ENCODE assay signal across 8 mouse cellular contexts in genomic region chr14:16379917-16380570, GRCm38 (mm10). TPM values are rescaled to one million over a fixed set of nuclear protein-coding genes. Genes with fewer than 3 reads are reported as not detected.
DNase-seq lines count a peak whose midpoint lies in the region; ATAC-seq and TF ChIP-seq lines count a peak whose summit lies in the region.

No protein-coding gene starts in this region.

- H3K4me1 ChIP-seq in cortical plate, adult 2 months (ENCODE audit: control insufficient read depth, insufficient read depth, low read length) = peaks cover 3% of the 10 kb centered on the region; the same call in 1 of the 2 replicates
- H3K4me1 ChIP-seq in heart, adult 2 months (ENCODE audit: control insufficient read depth, insufficient read depth, low read length) = peaks cover 3% of the 10 kb centered on the region
- H3K4me1 ChIP-seq in limb, embryonic 13.5 days = peaks cover 14% of the 10 kb centered on the region

- TF ChIP-seq POLR2A in cortical plate, adult 2 months (IDR thresholded peaks at IDR 0.05; ENCODE audit: extremely low read depth, insufficient read depth, low read length) = no peak
- TF ChIP-seq POLR2A in heart, adult 2 months (IDR thresholded peaks at IDR 0.05; ENCODE audit: insufficient read depth, low read depth, low read length) = no peak

- H3K36me3 ChIP-seq in heart, adult 2 months (ENCODE audit: control insufficient read depth, insufficient read depth, low read length) = peaks cover 9% of the 10 kb centered on the region; the same call in 1 of the 2 replicates
- peaks cover 4% of the 10 kb centered on the region for H3K36me3 ChIP-seq in limb, embryonic 13.5 days

- peak; percentile 73 for TF ChIP-seq CTCF in cortical plate, adult 2 months (IDR thresholded peaks at IDR 0.05; ENCODE audit: extremely low read depth, insufficient read depth, low read length)
- peak; percentile 99 for TF ChIP-seq CTCF in heart, adult 2 months (IDR thresholded peaks at IDR 0.05)

- no peak for TF ChIP-seq EP300 in heart, adult 2 months (IDR thresholded peaks at IDR 0.05; ENCODE audit: insufficient read depth, low read depth, low read length)

- peaks cover 3% of the 10 kb centered on the region; the same call in 1 of the 2 replicates for H3K79me2 ChIP-seq in heart, adult 2 months (replicated peaks; ENCODE audit: control insufficient read depth, insufficient read depth, low read length)

- peak; percentile 84 for ATAC-seq in limb, embryonic 13.5 days (ENCODE audit: low FRiP score, low read depth)

- intact Hi-C loops in heart, adult 2 months (cut with DNase I) = loop anchor here (1.0 to 10.0 kb wide), 5 partner anchors 15 to 1515 kb away; partner anchors contain the start of gene Top2b

- H3K4me2 ChIP-seq in limb, embryonic 13.5 days (replicated peaks) = no peak overlapping the region

- no peaks in the 10 kb centered on the region for H3K27me3 ChIP-seq in heart, adult 2 months (ENCODE audit: control insufficient read depth, insufficient read depth, low read length)
- H3K27me3 ChIP-seq in limb, embryonic 13.5 days = no peaks in the 10 kb centered on the region

- no peak overlapping the region for H3K4me3 ChIP-seq in cortical plate, adult 2 months (ENCODE audit: insufficient read depth, low read length)
- H3K4me3 ChIP-seq in heart, adult 2 months = no peak overlapping the region
- H3K4me3 ChIP-seq in limb, embryonic 13.5 days = no peak overlapping the region

- peak; percentile 67 for DNase-seq in B cell, adult 2 months
- peak; percentile 85 for DNase-seq in NIH3T3 (ENCODE audit: low read depth)
- DNase-seq in heart, adult 2 months = peak in 1 of 2 experiments; percentile 32
- DNase-seq in kidney, adult 11 months = peak; percentile 24
- peak; percentile 14 to 20 for DNase-seq in monocyte, adult 2 months (ENCODE audit: low read depth in 1 of 2, low spot score in 2 of 2)
- peak; percentile 61 for DNase-seq in thymus, postnatal 25 days

- H3K9me3 ChIP-seq in limb, embryonic 13.5 days = no peaks in the 10 kb centered on the region

- no peak overlapping the region for H3K27ac ChIP-seq in cortical plate, adult 2 months (ENCODE audit: insufficient read depth, low read length)
- H3K27ac ChIP-seq in heart, adult 2 months = no peak overlapping the region
- peak overlapping the region; percentile 33; the same call in 1 of the 2 replicates for H3K27ac ChIP-seq in limb, embryonic 13.5 days

- peak overlapping the region; percentile 48; the same call in 1 of the 2 replicates for H3K9ac ChIP-seq in heart, adult 2 months (ENCODE audit: low read depth, low read length)
- no peak overlapping the region for H3K9ac ChIP-seq in limb, embryonic 13.5 days

- WGBS in heart, adult 2 months = 0% methylated on average over 2 of the region's 2 CpGs
- WGBS in limb, embryonic 13.5 days = 18% methylated on average over 2 of the region's 2 CpGs

RNA-seq across cellular contexts. Expression of gene Top2b, which starts 15.1 kb away (rescaled TPM):
- polyA plus RNA-seq in cortical plate, adult 2 months (2012; rRNA removed) = 38.0 and 43.9 TPM in 2 replicates
- 10 to 100 TPM; 49.1 to 55.1 TPM for total RNA-seq in heart, adult 2 months (2021)
- 9.9 and 30.3 TPM in 2 replicates for polyA plus RNA-seq in heart, adult 2 months (2012; rRNA removed)
- 66.0 and 69.8 TPM in 2 replicates for polyA plus RNA-seq in limb, embryonic 13.5 days (2015; fragmentation: Nextera tagmentation; extraction: Ambion mirVana)
